Mouse (Mus musculus) urinary bladder, adult 2 months (tissue): Measurements from ENCODE around the gene Med13l. TPM values are rescaled to one million over a fixed set of nuclear protein-coding genes. Genes with fewer than 3 reads are reported as not detected.

Experiments used
- DNase-seq: peaks from one replicate; pipeline ENCODE4 v3.0.0; 2022; ENCODE audit warnings: low spot score
- polyA plus RNA-seq: library from polyadenylated mRNA; depleted of rRNA; stranded (reverse); fragments of >200 nt; gene quantifications from 2 replicates; pipeline ENCODE4 v1.2.3, GENCODE M21; 2012; rRNA removed

The Med13l gene
- 9.9 and 16.1 TPM in 2 replicates for polyA plus RNA-seq

DNA sequence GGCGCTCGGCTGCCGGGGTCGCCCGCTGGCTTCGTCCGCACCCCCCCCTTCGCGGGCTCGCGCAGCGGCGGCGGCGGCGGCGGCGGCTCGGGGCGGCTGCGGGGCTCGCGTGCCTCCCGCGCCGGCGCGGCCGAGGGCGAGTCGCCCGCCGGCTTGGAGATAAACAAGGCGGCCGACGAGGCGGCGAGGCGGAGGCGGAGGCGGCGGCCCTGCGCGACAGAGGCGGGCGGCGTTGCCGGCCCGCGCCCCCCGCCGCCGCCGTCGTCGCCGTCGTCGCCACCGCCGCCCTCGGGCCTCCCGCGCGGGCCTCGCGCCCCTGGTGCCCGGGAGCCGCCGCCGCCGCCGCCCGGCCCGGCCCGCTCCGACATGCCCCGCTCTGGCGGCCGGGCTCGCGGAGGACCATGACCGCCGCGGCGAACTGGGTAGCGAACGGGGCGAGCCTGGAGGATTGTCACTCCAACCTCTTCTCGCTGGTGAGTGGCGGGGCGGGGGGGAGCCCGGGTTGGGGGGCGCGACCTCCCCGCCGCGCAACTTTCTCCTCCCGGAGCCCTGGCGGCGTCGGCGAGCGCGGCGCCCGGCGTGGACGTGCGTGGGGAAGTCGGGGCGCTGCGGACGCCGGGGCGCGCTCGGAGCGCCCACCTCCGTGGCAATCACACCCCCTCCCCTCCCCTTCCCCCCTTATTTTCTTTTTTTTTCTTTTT is at the start of gene Med13l:
Gene Med13l, plus strand, starts transcription at position 295 of the 701 bp plus-strand sequence.
- peak; percentile 66 for DNase-seq

DNA sequence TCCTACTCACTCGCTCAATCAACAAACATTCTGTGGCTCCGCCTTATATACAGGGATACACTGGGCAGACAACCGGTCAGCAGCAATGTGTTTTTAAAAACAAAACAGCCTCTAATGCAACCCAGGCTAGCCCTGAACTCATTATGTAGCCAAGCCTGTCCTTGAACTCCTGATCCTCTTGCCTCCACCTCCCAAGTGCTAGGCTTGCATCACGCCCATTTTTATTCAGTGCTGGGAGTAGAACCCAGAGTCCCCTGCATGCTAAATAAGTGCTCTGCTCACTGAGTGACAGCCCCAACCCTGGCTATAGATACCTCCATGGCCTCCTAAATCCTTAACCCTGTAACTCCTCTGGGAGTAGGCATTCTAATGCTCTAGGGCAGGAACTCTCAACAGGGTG is 49.5 kb upstream of the Med13l start:
- DNase-seq = no peak

DNA sequence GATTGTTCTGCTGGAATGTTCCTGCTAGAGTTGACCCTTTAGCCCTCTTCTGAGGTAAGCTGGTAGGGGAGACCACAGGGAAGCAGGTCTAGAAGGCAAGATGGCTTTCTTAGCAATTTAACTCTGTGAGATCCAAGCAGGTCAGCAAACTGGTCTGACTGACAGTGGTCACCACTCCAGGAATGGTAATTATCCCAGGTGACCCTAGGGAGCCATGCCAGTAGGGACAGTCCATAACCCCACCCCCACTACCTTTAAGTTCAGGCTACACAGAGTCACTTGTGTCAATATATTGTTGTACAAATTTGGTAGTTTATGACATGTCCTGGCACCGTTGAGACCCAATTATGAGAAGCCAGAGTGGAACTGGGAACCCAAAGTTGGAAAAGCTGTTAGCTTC is 47.5 kb upstream of the Med13l start:
- DNase-seq = no peak

DNA sequence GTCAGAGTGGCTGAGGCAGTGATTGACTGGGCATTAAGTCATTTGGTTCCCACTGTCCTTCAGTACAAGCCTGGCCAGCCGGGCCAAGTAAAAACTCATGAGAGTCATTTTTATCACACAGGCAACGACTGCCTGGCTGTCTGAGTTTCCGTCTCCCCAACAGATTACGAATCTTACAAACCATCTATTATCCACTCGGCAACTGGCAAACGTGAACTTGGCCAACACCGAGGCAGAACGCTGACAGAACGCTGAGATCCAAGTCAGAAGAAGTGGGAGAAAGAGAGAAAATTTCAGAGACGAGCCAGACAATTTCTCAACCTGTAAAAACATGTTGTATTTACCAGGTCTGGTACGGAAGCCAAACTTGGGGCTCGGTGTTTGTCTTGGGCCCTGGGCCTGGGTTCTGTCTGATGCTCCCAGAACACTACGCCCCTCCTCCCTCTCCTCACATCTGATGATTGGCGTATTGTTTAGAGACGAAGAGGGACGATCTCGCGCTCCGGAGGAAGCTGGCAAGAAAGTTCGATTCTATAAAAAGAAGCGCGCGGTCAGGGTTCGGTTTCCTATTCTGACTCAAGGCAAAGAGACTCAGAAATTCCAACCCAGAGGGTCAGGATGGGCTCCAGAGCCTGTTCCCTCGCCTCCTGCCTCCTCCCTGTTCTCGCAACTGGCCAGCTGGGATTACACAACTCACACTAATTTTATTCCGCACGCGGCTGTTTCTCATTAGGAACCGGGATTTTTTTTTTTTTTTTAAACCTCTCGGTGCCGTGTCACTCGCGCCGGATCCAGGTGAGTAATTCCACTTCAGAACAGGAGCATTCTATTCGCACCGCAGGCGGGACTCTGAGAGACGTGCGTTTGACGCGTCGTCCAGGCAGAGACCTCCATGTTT is 46.6 kb upstream of the Med13l start:
- DNase-seq = peak; percentile 49

DNA sequence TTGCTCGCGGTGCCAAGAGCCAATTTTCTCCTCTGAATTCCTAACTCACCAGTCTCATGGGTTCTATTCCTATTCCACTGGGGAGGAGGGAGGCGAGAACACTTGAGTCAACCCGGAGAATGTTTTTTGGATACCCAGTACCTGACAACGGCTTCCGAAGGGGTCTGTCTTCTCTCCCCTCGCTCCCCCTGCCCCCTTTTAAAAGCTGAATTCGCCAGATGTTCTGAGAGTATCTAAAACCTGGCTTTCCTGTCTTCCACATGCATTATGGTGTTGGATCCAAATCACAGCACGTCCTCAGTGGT is 46.0 kb upstream of the Med13l start:
- no peak for DNase-seq

DNA sequence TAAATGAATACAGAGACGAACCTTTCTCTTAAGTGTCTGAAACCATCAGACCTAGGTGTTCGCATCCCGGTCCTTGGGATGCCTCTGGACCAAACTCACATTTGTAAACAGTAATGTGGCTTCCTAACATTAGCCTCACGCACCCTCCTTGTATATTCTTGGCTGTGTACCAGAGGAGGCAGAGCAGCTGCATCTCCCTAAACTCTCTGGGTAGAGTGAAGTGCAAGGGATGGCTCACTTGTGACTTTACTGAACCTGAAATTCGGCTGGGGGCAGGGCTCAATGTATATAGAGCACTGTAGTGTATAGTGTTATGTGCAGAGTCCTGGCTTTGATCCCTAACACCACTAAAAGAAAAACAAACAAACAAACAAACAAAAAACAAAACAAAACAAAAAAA is 45.6 kb upstream of the Med13l start:
- no peak for DNase-seq

DNA sequence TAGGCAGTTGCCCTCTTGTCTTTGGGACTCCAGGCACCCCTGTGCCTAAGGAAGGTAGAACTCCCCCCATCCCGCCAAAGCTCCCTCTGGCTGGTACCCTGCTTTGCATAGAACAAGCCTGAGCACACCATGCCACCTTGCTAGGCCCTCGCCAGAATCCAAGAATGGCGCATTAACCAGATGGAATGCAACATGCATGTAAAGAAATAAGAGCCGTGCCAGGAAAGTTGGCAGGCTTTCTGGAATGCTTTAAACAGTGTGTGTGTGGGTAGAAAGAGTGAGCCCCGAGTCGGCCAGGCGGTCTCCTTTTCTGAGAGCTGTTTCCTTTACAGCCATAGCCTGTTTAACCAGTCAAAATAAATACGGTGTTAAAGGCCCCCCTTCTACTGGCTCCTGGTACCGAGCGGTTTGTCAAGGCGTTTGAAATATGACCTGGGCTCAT is 45.2 kb upstream of the Med13l start:
- no peak for DNase-seq

DNA sequence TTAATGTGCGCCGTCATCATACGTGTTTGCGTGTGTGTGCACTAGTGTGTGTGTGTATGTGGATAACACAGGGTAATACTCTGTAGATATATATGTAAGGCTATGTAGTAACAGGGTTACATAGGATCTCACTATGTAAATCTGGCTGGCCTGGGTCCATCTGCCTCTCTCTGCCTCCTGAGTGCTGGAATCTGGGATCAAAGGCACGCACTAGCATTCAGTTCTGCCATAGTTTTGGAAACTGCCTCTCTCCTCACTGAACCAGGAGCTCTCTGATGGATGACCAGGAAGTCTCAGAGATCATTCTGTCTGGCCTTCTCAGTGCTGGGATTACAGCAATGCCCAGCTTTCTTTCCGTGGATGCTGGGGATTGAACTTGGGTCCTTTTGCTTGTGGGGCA is 44.4 kb upstream of the Med13l start:
- DNase-seq = no peak

DNA sequence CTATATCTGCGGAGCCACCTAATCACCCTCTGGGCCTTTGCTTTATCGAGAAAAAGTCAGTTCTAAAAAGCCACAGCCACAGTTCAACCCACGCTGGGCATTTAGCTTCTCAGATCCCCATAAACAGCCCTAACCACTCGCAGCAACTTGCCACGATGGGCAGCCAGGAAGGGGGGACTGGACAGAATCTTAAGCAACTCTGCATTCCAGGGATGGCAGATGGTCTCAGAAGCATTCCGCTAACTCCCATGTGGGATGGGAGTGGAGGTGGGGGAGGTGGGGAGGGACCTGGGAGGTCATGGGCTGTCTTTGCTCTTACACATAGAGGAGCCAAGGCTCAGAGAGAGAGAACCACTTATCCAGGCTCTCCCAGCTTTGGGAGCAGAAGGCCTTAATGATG is 44.0 kb upstream of the Med13l start:
- no peak for DNase-seq

DNA sequence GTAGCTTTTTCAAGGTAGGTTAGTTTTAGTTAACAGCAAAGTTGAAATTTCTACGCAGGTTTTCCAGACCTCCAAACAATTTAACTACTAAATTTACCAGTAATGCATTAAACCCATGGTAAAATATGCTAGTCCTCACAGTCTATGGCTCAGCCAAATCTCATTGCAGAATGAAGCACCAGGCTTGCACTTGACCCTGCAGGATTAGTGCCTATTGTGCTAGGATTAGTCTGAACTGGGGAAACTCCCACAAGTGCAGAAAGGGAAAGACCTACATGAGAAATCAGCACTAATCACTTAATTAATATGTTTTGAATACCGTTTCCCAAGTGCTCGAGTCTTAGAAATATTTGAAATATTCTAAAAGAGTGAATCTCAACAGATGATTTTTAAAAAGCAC is 40.0 kb upstream of the Med13l start:
- no peak for DNase-seq

DNA sequence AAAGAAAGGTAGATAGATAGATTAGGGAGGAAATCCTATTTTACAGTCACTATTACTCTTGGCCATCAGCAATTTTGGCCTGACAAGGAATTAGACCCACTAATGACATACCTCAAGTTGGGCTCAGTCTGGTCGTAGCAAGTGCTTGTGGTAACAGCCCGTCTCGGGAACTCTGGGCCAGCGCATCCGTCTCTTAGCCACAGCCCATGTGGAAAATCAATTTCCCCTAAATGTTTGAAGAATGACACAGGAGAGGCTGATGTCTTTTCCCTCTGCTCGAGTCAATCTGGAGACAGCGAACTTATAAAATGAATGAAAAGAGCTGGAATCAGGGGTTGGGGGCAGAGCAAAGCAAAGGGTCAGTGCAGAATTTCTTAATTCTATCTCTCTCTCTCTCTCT is 36.1 kb upstream of the Med13l start:
- no peak for DNase-seq

DNA sequence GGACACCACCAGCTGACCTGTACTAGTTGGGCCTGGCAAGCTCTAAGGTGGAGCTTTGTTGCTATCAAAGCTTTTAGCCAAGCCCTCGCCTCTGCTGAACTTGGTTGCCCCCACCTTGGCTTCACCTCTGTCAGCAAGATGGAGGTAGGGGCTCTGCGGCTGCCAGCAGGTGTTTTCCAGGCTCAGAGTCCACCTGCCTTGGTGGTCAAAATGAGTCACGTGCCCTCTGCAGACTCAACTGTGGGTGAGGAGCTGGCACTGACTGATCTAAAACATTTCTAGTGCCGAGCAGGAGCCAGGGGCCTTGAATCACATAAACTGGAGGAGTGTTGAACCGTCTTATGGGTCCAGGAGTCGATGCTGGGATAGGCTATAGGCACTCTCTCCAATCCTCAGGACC is 34.8 kb upstream of the Med13l start:
- DNase-seq = no peak

DNA sequence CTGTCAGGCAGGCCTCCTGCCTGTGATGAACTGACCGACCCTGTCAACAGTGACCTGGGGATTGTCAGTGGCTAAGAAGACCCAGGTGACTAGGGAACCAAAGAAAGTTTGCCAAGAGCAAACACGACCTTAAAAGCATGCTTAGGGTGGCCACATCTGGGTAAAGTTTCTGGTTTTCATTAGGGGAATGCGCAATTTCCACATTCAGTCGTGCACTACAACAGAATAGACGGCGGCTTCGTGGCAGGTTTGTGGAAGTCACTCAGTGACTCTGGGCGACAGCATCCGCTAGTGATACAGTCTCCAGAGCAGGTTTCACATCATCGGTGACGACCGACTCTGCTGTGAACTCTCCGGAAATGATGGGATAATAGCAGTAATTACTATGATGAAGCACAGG is 34.0 kb upstream of the Med13l start:
- no peak for DNase-seq

DNA sequence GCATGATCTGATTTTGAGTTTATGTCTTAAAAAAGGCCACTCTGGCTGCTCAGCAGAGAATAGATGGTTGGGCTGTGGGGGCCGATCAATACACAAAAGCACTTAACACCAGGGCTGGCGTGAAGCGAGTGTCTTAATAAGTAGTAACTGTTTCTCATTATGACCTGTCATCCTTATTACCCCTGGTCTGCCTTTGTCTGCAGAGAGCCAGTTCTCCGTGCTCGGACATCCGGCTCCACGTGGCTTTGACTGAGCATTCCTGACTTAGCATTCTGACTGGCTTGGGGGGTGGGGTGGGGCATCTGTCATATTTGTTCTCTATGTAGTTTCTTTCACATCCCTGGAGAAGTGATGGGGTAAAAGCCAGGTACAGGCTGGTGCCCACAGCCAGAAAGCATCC is 31.2 kb upstream of the Med13l start:
- no peak for DNase-seq

DNA sequence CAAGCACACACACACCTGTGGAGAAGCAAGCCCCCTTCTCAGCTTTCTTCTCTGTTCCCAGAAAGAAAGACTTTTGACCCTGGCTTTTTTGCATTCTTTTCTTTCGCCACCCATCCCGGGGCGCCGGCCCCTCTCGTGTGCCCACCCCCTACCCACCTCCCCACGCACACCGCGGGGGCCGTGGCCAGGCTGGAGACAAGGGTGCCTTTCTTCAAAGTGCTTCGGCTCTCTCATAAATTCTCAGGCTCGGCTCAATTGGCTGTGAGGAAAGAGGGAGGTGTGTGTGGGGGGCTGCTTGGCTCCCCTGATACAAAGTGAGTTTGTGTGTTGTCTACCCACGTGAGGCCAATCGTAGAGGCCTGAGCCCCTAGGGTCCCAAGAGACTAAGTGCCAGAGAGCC is 28.4 kb upstream of the Med13l start:
- no peak for DNase-seq

DNA sequence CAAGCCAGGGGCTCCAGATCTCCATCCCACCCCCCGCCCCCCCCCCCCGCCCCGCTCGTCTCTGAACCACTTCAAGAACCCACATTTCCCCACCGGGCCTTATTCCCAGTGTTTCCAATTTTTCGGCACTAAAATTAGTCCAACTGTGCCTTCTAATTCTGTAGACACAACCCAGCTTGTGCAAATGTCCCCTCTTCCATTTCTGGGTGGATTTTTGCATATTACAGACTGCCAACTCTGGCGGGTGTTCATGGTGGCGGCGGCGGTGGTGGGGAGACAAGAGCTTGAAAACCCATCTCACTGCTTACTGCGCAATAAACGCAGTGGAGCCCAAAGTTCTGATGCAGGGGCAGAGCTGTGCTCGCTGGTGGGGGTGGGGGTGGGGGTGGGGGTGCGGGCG is 27.8 kb upstream of the Med13l start:
- DNase-seq = no peak

DNA sequence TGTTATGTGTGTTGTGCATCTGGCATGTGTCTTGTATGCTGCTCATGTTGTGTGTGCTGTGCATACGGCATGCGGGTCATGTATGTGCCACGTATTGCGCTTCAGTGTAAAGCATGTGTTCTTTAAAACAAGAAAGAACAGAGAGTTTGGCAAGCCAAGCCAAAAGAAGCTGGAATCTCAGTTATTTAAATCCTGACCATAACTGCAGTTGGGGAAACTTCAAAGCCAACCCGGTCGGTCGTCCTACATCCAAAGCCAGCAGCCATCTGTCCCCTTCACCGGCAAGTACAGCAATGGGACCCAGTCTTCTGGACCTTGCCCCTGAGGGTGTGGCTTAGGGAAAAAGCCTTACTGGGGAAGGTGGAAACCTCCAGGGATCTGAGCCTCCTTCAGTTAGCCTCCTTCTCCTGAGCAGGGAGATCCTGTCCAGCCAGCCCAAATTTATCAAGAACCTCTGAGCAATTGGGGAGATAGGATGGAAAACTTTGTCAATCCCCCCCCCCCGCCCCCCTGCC is 26.0 kb upstream of the Med13l start:
- DNase-seq = no peak

DNA sequence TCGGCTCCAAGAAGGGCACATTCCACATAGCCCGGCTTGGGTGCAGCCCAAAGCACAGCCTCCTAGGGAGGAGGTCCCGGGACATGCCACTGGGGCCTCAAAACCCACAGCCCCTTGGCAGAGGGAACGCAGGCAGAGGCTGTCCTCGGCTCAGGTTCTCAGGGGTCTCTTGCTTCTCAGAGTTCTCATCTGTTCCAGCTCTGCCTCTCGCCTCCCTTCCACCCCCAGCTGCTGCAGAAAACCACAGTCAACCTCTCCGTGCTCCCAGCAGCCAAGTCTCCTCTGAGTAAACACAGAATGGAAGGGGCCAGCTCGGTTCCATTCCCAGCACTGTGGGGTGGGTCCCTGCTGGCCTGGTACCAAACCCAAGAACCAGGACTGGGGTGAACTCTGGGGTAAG is 25.3 kb upstream of the Med13l start:
- no peak for DNase-seq

DNA sequence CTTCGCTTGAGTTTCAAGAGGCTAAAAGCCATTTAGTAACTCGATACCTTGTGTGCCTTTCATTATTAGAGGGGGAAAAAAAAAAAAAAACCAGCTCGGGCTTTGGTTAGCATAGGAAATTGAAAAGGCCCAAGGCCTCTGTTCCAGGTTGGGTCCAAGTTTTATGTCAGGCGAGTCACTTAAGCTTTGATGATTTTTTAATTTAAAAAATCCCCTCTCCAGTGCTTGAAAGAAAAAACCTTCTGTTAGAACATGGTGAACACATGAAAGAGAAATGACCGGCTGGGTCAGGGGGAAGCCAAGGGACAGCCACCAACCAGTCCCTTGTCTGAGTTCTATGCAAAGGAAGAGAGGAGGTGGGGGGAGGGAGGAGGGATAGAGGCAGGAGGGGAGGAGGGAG is 22.0 kb upstream of the Med13l start:
- DNase-seq = no peak

DNA sequence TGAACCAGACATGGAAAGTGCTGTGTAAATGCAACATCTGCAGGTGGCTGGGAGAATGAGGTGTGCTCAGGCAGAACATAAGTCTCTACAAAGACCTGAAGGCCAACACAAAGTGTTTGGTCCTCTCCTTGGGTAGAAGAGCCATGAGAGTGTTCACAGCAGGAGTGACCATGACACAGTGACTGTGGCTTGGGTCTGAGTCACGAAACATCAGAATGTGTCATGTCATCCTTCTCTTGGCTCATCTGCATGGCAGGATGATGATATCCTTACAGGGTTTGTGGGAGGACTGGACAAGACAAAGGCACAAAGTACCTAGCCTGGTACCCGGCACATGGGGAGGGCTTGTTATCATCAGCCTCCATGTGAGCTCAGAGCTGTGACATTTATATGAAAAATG is 16.7 kb upstream of the Med13l start:
- no peak for DNase-seq

DNA sequence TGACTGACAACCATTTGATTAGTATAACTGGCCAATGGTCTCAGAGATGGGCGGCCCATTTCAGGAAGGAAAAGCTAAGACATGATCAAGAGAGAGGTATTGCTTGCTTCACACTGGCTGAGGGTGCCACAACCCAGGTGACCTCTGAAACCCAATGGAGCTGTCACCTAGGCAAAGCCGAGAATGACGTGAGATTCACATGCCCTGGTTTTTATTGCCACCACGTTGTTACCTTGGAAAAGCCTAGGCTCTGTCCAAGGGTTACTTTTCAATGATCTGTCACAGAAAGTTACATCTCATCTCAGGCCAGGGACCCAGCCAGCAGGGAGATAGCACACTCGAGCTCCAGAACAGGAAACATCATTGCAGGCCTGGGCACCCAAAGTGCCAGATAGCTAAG is 10.0 kb upstream of the Med13l start:
- DNase-seq = no peak

DNA sequence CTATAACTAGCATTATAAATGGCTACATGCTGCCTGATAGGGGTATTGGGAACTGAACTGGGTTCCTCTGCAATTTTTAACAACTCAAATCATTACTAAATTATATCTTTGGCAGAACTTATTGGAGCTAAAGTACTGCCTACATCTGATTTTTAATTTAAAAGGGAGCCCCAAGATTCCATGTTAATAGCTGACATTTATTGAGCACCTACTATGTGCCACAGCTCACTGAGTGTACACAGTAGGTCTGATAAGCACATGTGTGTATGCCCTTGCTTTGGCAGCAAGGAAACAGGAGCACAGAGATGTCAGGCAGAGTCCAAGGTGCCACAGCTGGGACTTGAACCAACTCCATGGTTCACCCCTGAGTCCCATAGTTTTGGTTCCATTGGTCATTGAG is 7.2 kb upstream of the Med13l start:
- DNase-seq = no peak

DNA sequence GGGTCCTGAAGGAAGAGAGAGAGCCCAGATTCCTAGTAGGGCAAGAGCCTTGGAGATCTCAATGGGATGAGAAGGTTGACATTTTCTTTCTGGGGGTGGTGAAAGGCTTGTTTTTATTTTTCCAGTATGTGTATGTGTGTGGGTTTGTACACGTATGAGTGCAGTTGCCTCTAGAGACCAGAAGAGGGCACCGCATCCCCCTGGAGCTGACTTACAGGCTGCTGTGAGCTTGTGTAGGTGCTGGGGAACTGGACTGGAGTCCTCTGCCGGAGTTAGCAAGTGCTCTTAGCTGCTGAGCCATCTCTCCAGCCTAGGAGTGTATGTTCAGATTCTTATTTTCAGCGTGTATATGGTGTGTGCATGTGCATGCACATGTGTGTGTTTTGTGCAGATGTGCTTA is 5.2 kb upstream of the Med13l start:
- DNase-seq = no peak
